Mouse (Mus musculus) liver, adult 2 months (tissue): ENCODE measurements at regions not wholly inside any gene's neighbourhood (a gene's known extent, or its start where the extent isn't known, plus 50 kb on each side); places are given as distances from the start of the nearest gene placed in this dataset.

Source experiments
- CTCF ChIP-seq: fragments of 200-500 bp; IDR thresholded peaks from 2 replicates; pipeline ENCODE4 v1.5.1; 2011; ENCODE audit warnings: low read depth, low read length, control low read depth
- POLR2A ChIP-seq: fragments of 200-500 bp; IDR thresholded peaks from 2 replicates; pipeline ENCODE4 v1.6.1; 2011; ENCODE audit warnings: low read length, control low read depth; ENCODE audit not compliant: insufficient read depth; ENCODE audit errors: extremely low read depth

DNA sequence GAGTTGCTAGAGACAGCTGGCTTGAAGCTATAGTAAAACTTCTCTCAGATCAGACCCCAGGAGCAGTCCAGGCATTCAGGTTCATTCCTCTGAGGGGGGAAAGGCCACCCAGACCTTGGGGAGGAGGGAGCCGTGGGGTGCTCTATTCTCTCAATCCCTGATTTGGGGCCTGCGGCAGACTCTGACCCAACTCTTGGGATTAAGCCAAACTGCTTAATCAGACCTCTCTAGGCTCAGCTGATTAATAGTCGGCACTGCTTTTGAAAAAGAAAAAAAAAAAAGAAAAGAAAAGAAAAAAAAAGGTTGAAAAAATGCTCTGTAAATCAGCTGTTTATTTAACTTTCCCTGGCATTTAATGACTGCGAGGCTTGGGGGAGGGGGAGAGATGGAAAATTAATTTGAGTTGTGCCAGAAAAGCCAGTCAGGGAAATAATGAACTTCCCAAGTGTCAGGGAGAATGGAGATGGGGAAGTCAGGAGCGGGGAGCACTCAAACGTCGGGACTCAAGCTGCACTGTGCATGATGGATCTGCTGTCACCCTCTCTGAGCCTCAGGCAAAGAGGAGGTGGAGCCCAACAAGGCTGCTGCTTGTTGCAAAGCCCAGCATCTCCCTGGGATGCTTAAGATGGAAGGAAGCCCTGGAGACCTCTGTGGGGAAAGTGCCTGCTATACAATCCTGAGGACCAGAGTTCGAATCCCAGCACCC is 120.5 kb upstream of the Igsf21 start:
- TF ChIP-seq CTCF: no peak
- TF ChIP-seq POLR2A: no peak
